Mouse (Mus musculus): ENCODE measurements around the gene Ssbp3.

Ssbp3 gene

DNA sequence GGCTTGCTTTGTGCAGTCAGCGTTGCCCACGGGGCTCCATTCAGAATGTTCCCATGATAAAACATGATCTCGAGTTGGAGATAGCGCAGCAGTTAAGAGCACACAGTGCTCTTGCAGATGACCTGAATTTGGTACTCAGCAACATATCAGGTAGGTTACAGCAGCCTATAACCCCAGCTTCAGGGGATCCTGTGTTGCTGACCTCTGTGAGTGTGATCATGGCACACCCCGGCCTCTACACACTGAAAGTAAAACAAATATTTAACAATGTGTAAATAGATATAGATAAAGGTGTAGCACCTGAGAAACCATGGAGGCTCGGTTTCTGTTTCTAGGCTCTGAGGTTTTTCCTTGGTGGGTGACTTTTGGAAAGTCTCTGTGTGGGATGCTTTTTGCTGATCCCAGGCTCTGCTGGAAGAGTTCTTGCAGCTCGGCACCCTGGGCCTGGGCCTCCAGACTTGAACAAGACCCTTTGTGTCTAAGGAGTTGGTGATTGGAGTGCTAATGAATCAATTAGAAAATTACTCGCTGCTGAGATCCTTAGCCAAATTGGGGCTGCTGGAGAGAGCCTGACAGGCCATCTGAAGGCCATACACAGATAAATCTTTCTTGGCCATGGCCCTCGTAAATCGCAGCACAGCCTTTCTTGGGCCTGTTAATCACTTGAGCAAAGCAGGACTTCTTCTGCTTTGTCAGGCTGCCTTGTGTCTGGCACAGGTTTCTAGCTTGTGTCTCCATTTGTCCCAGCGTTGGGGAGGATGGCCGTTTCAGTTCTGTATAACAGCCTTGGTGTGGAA lies 49.2 kb downstream of the Ssbp3 start:
- no peak for DNase-seq (ENCODE audit: low spot score)

DNA sequence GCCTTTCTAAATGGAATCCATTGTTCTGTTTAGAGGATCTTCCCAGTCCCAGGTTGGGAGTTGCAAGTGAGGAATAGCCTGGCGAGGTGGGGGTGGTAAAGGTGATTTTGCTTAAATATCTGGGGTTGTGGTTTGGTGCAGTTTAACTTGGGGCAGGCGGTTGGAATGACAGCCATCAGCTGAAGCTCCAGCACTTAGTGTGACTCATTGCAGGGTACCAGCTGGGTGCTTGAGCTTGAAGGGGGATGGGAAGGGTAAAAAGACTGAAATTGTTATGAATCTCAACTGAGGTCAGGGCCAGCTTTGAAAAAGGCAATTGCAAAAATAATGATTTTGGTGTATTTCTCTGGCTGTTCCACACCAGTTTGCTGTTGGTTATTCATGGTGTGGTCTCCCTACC lies 50.0 kb downstream of the Ssbp3 start:
- DNase-seq (ENCODE audit: low spot score), result no peak

- DNase-seq (ENCODE audit: low spot score), result no peak
These were observed 50.8 kb downstream of the Ssbp3 start for GRCm38 (mm10) chr4:106961321-106961720.

GRCm38 (mm10) chr4:106964356-106964755 lies 53.9 kb downstream of the Ssbp3 start:
- no peak for DNase-seq (ENCODE audit: low spot score)

GRCm38 (mm10) chr4:106964996-106965395 lies 54.5 kb downstream of the Ssbp3 start:
- DNase-seq (ENCODE audit: low spot score), result no peak

- no peak for DNase-seq (ENCODE audit: low spot score)
These were observed 55.9 kb downstream of the Ssbp3 start for GRCm38 (mm10) chr4:106966443-106966842.

GRCm38 (mm10) chr4:106968910-106969309 lies 58.4 kb downstream of the Ssbp3 start:
- DNase-seq (ENCODE audit: low spot score), result no peak

- no peak for DNase-seq (ENCODE audit: low spot score)
These were observed 60.3 kb downstream of the Ssbp3 start for GRCm38 (mm10) chr4:106970786-106971185.

DNA sequence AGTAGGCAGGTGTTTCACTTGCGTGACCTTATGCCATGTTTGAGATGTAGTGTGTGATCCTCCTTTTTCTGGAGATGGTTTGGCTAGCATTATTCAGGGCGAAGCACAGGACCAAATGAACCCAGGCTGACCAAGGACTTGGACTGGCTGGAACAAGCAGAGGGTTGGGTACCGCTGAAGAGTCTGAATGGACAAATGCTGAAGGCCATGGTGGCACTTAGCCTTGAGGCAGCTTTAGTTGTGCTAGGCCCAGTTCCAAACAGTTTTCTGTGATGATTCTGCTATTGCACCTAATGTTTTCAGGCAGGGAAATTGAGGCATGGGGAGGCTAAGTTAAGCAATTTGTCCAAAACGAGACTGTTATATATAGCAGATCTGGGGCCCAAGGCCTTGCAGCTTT lies 61.6 kb downstream of the Ssbp3 start:
- DNase-seq (ENCODE audit: low spot score), result no peak

DNA sequence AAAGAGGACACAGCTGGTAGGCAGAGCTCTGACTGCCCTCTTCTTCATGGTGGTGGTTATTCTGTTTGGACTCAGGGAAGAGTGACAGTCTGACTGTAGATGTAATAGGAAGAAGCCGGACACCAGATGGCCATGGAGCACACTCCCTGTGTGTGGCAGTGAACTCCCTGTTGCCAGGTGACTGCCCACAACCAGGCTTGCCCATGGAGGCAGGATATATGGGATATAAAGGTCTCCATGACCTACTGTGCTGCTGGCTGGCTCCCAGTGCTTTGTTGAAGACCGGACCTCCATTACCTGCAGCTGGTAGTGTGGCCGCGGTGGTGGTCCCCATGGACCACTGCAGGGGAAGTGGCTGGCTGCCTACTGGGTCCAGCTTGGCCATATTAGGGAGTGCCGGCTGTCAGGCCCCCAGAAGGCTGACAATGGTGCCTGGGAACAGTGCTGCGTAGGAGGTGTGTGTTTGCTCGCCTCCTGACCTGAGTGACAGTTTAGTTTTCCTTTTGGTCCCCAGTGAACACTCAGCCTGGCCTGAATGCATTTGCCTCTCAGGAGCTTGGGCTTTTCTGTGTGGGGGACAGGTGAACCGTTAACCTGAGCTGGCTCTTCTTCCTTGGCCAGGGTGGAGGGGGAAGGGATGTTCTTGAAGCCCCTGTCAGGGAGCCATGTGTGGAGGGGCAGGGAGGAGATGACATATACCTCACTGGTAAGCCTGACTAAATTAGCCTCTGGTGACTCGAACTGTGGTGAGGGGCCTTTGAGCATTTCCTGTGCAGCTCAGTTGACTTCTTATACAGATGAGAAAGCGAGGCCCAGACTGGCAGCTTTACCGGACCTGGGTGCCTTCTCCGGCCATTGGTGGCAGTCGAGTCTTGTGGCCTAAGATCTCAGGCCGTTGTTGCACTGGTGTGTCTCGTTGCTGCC lies 62.2 kb downstream of the Ssbp3 start:
- DNase-seq (ENCODE audit: low spot score), result no peak

GRCm38 (mm10) chr4:106975324-106975723 lies 64.8 kb downstream of the Ssbp3 start:
- no peak for DNase-seq (ENCODE audit: low spot score)

- DNase-seq (ENCODE audit: low spot score), result no peak
These were observed 65.4 kb downstream of the Ssbp3 start for GRCm38 (mm10) chr4:106975890-106976289.

GRCm38 (mm10) chr4:106976576-106976975 lies 66.1 kb downstream of the Ssbp3 start:
- DNase-seq (ENCODE audit: low spot score), result no peak

- DNase-seq (ENCODE audit: low spot score), result no peak
These were observed 66.7 kb downstream of the Ssbp3 start for GRCm38 (mm10) chr4:106977218-106977651.

GRCm38 (mm10) chr4:106978376-106978775 lies 67.9 kb downstream of the Ssbp3 start:
- DNase-seq (ENCODE audit: low spot score), result no peak

DNA sequence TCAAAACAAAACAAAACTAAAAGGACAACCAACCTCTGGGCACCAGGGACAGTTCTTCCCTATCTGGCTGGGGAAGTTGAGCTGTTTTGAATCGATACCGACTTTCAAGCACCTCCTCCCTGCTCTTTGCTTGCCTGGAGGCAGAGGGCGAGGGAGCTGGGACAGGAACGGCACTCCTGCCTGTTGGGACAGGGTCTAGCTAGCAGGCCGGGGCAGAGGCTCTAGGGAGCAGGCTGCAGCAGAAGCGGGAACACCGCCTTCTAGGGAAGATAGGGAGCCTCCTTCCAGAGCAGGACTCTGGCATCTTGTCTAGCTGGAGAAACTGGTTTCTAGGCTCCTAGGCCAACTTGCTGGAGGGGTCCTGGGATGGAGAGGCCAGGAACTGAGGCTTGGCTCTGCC lies 70.2 kb downstream of the Ssbp3 start:
- no peak for DNase-seq (ENCODE audit: low spot score)

- DNase-seq (ENCODE audit: low spot score), result no peak
These were observed 71.0 kb downstream of the Ssbp3 start for GRCm38 (mm10) chr4:106981385-106982103.

DNA sequence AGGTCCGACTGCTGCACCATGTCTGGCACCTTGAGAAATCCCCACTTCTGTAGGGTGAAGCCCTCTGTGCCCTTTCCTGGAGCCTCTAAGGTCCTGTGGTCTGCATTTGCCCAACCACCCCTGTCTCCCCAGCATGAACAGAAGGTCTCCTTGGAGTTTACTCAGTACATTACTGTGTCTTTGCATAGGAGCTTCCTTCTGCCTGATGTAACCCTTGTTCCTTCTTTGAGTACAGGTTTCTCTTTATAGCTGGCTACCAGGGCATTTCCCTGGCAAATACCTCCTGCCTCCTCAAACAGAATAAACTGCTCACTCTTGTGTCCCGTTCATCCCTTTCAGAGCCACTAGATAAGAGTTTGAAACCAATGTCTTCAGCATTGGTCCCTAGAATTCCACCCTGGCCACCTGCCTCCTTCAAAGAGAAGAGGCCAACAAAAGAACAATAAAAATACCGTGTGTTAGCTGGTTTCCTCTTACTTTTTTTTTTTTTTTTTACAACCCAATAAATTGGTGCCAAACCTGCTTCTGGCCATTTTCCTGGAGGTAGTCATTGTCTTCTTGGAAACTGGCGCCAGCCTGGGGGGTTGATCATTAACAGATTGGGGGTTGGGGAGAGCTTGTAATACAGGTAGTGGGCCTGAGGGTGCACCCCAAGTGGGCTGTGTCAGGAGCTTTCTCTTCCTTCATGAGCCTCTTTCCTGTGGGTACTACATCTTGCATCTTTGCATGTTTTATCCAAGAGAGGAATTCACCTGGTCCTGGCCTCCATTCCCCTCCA lies 72.0 kb downstream of the Ssbp3 start:
- DNase-seq (ENCODE audit: low spot score), result no peak

DNA sequence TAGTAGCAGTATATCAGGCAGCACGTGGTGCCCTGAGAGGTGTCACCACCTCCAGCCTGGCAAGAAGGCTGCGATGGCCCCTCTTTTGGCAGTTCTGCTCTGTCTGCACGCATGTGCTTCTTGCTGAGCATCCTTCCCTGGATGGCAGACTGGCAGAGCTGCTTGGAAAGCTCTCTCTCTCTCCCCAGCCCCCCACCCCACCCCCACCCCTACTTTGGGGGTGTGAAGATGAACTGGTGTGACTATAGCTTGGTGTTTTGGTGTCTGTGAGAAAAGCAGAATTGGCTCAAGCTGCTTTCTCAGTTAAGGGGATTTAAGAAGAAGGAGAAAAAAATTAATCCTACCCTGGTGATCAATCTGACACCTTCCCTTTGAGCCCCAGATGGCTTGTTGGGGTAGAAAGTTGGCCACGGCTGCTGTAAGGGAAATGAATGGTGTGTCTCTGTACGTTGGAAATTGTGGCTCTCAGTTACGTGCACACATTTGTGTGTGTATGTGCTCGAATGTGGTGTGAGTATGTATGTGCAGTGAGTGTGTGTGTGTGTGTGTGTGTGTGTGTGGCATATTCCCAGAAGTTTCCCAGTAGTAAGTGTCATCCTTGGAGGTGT lies 73.5 kb downstream of the Ssbp3 start:
- DNase-seq (ENCODE audit: low spot score), result no peak

- no peak for DNase-seq (ENCODE audit: low spot score)
These were observed 74.8 kb downstream of the Ssbp3 start for GRCm38 (mm10) chr4:106985289-106985688.
